Mouse (Mus musculus) CH12.LX (cell line): ENCODE measurements around the gene Amdhd1. TPM values are rescaled to one million over a fixed set of nuclear protein-coding genes. Genes with fewer than 3 reads are reported as not detected.

Experiments
- DNase-seq: peaks from one replicate; pipeline ENCODE4 v3.0.0-alpha.2; 2013; ENCODE audit errors: extremely low read depth
- H3K27ac ChIP-seq: 2 replicates; pipeline ENCODE4 v1.5.1; 2012; ENCODE audit warnings: low read depth, mild to moderate bottlenecking, control low read depth, moderate library complexity; ENCODE audit not compliant: insufficient read depth
- H3K27me3 ChIP-seq: replicated peaks from 2 replicates; pipeline ENCODE3; 2012; ENCODE audit warnings: inconsistent platforms
- H3K36me3 ChIP-seq, 2 experiments: replicated peaks in 1 of 2; 2 replicates each; pipeline versions ENCODE3 to v1.6.1; 2012; ENCODE audit warnings: inconsistent platforms in 1 of 2, low read length in 1 of 2, mild to moderate bottlenecking in 1 of 2, mixed read lengths in 1 of 2, moderate library complexity in 1 of 2; ENCODE audit not compliant: control insufficient read depth in 1 of 2, insufficient read depth in 1 of 2
- H3K4me1 ChIP-seq, 2 experiments: 2 replicates each; pipeline ENCODE4 v1.6.1; 2012; ENCODE audit warnings: inconsistent platforms in 1 of 2, moderate library complexity in 1 of 2; ENCODE audit not compliant: insufficient read depth in 2 of 2, control insufficient read depth in 1 of 2
- H3K4me2 ChIP-seq: 2 replicates; pipeline ENCODE4 v1.6.1; 2012; ENCODE audit warnings: low read depth, mild to moderate bottlenecking, control low read depth; ENCODE audit not compliant: poor library complexity, insufficient read depth, severe bottlenecking
- H3K4me3 ChIP-seq, 3 experiments: fragments of 150-350 bp in 1 of 3; sonication (generic) in 1 of 3; replicated peaks in 1 of 3; 2 replicates each; pipeline versions ENCODE3 to v1.5.1; 2011 to 2012; ENCODE audit warnings: low read depth in 2 of 3, low read length in 2 of 3, mild to moderate bottlenecking in 2 of 3, moderate library complexity in 2 of 3, control low read depth in 1 of 3, improper control_type of control experiment in 1 of 3, inconsistent platforms in 1 of 3, mixed read lengths in 1 of 3; ENCODE audit not compliant: poor library complexity in 1 of 3
- H3K79me2 ChIP-seq: replicated peaks from 2 replicates; pipeline ENCODE4 v1.6.1; 2012; ENCODE audit warnings: mild to moderate bottlenecking, moderate library complexity; ENCODE audit not compliant: control insufficient read depth, poor library complexity, insufficient read depth, severe bottlenecking; ENCODE audit errors: extremely low read depth
- H3K9ac ChIP-seq: 2 replicates; pipeline ENCODE4 v1.6.1; 2012; ENCODE audit warnings: low read depth, mild to moderate bottlenecking, control low read depth, moderate library complexity; ENCODE audit not compliant: insufficient read depth
- H3K9me3 ChIP-seq: replicated peaks from 2 replicates; pipeline ENCODE3; 2012; ENCODE audit warnings: low read length, inconsistent platforms, mixed read lengths
- BHLHE40 ChIP-seq: IDR thresholded peaks from 2 replicates; pipeline ENCODE4 v1.6.1; 2011; ENCODE audit warnings: mild to moderate bottlenecking, low read depth, low read length, improper control_type of control experiment
- CHD1 ChIP-seq: IDR thresholded peaks from 2 replicates; pipeline ENCODE4 v1.6.1; 2012; ENCODE audit warnings: low read depth, low read length, improper control_type of control experiment, inconsistent platforms
- CTCF ChIP-seq, 2 experiments: IDR thresholded peaks in 1 of 2; conservative IDR thresholded peaks in 1 of 2; 2 replicates each; pipeline ENCODE4 v1.5.1; 2011 to 2012; ENCODE audit warnings: low read depth in 2 of 2, low read length in 2 of 2, improper control_type of control experiment in 1 of 2, inconsistent platforms in 1 of 2, mild to moderate bottlenecking in 1 of 2, moderate library complexity in 1 of 2
- ELF1 ChIP-seq: IDR thresholded peaks from 2 replicates; pipeline ENCODE4 v1.6.1; 2014; ENCODE audit warnings: low read depth, mild to moderate bottlenecking, inconsistent platforms, low read length, improper control_type of control experiment
- EP300 ChIP-seq: IDR thresholded peaks from 2 replicates; pipeline ENCODE4 v1.6.1; 2011; ENCODE audit warnings: low read length, improper control_type of control experiment
- GABPA ChIP-seq: IDR thresholded peaks from 2 replicates; pipeline ENCODE4 v1.6.1; 2012; ENCODE audit warnings: low read depth, low read length, improper control_type of control experiment, inconsistent platforms; ENCODE audit not compliant: insufficient replicate concordance
- HCFC1 ChIP-seq: IDR thresholded peaks from 2 replicates; pipeline ENCODE4 v1.6.1; 2012; ENCODE audit warnings: low read depth, mild to moderate bottlenecking, inconsistent platforms, low read length, improper control_type of control experiment
- IRF4 ChIP-seq: IDR thresholded peaks from 2 replicates; pipeline ENCODE4 v1.6.1; 2014; ENCODE audit warnings: low read depth, mild to moderate bottlenecking, inconsistent platforms, low read length, improper control_type of control experiment
- KAT2A ChIP-seq: IDR thresholded peaks from 2 replicates; pipeline ENCODE4 v1.6.1; 2012; ENCODE audit warnings: low read length, improper control_type of control experiment, inconsistent platforms; ENCODE audit not compliant: insufficient replicate concordance
- MAZ ChIP-seq: IDR thresholded peaks from 2 replicates; pipeline ENCODE4 v1.6.1; 2012; ENCODE audit warnings: low read depth, mild to moderate bottlenecking, inconsistent platforms, low read length, improper control_type of control experiment, moderate library complexity
- MEF2A ChIP-seq: IDR thresholded peaks from 2 replicates; pipeline ENCODE4 v1.6.1; 2014; ENCODE audit warnings: low read depth, mild to moderate bottlenecking, inconsistent platforms, low read length, improper control_type of control experiment, borderline replicate concordance
- MXI1 ChIP-seq: IDR thresholded peaks from 2 replicates; pipeline ENCODE4 v1.6.1; 2011; ENCODE audit warnings: mild to moderate bottlenecking, low read depth, low read length, improper control_type of control experiment
- MYC ChIP-seq: IDR thresholded peaks from 2 replicates; pipeline ENCODE4 v1.6.1; 2011; ENCODE audit warnings: low read depth, mild to moderate bottlenecking, improper control_type of control experiment, low read length
- PAX5 ChIP-seq: IDR thresholded peaks from 2 replicates; pipeline ENCODE4 v1.6.1; 2012; ENCODE audit warnings: low read length, inconsistent platforms, mixed read lengths
- POLR2A ChIP-seq: IDR thresholded peaks from 2 replicates; pipeline ENCODE4 v1.6.1; 2011; ENCODE audit warnings: low read depth, mild to moderate bottlenecking, improper control_type of control experiment, low read length
- POLR2AphosphoS2 ChIP-seq: IDR thresholded peaks from 2 replicates; pipeline ENCODE4 v1.6.1; 2011; ENCODE audit warnings: low read depth, low read length, improper control_type of control experiment
- RAD21 ChIP-seq: IDR thresholded peaks from 2 replicates; pipeline ENCODE4 v1.6.1; 2011; ENCODE audit warnings: low read depth, mild to moderate bottlenecking, low read length, improper control_type of control experiment, moderate library complexity
- RCOR1 ChIP-seq: conservative IDR thresholded peaks from 2 replicates; pipeline ENCODE4 v1.6.1; 2012; ENCODE audit warnings: low read depth, mild to moderate bottlenecking, inconsistent platforms, low read length, improper control_type of control experiment
- SIN3A ChIP-seq: IDR thresholded peaks from 2 replicates; pipeline ENCODE4 v1.6.1; 2012; ENCODE audit warnings: low read length, improper control_type of control experiment, inconsistent platforms
- TCF12 ChIP-seq: IDR thresholded peaks from 2 replicates; pipeline ENCODE4 v1.6.1; 2014; ENCODE audit warnings: low read depth, mild to moderate bottlenecking, inconsistent platforms, low read length, improper control_type of control experiment
- USF2 ChIP-seq: conservative IDR thresholded peaks from 2 replicates; pipeline ENCODE4 v1.6.1; 2011; ENCODE audit warnings: low read depth, low read length, improper control_type of control experiment
- ZC3H11A ChIP-seq: IDR thresholded peaks from 2 replicates; pipeline ENCODE4 v1.6.1; 2012; ENCODE audit warnings: low read depth, mild to moderate bottlenecking, inconsistent platforms, low read length, improper control_type of control experiment
- ZMIZ1 ChIP-seq: IDR thresholded peaks from 2 replicates; pipeline ENCODE4 v1.6.1; 2012; ENCODE audit warnings: low read depth, mild to moderate bottlenecking, inconsistent platforms, low read length, improper control_type of control experiment
- ZNF384 ChIP-seq: IDR thresholded peaks from 2 replicates; pipeline ENCODE4 v1.6.1; 2012; ENCODE audit warnings: low read depth, low read length, improper control_type of control experiment, inconsistent platforms
- dilution Hi-C: fragments of 300-500 bp; cut with MboI; formaldehyde crosslinking; loops from 2 replicates; pipeline ENCODE4 v1.14.3; 2020; ENCODE audit warnings: low sequenced_read_pairs; ENCODE audit not compliant: extremely low pct_unique_long_range_greater_than_20kb, extremely low pct_ligation_motif_present
- in situ Hi-C: fragments of 300-500 bp; cut with MboI; formaldehyde crosslinking; loops from 3 replicates; pipeline ENCODE4 v1.14.3; 2019; ENCODE audit warnings: low sequenced_read_pairs, low pct_ligation_motif_present, low pct_unique_long_range_greater_than_20kb, mixed read lengths
- polyA plus RNA-seq: library from polyadenylated mRNA; unstranded; fragments of >175 nt; gene quantifications from 2 replicates; pipeline ENCODE4 v1.2.1, GENCODE M21; 2012; ENCODE audit warnings: low read depth; ENCODE audit not compliant: insufficient read length
- total RNA-seq, 2 experiments: library from RNA; depleted of rRNA; stranded (reverse); fragments of 300-350 nt in 1 of 2; fragments of >200 nt in 1 of 2; gene quantifications; 2 replicates each; pipeline ENCODE4 v1.2.3; 2012 to 2014

The Amdhd1 gene
- total and polyA plus RNA-seq, 3 experiments, result 2.3 to 8.4 (median 3.3) TPM

- no peaks in the 10 kb centered on the region for H3K79me2 ChIP-seq
- H3K27me3 ChIP-seq, result no peaks in the 10 kb centered on the region
- H3K4me2 ChIP-seq, result no peak overlapping the region
- TF ChIP-seq KAT2A (no peak), CTCF (conservative IDR thresholded peaks at IDR 0.05 in 1 of 2, IDR thresholded peaks at IDR 0.05 in 1 of 2; ENCODE audit: low read depth in 2 of 2, low read length in 2 of 2) (no peak), ZC3H11A (no peak), MEF2A (no peak), BHLHE40 (no peak), POLR2A (no peak), POLR2AphosphoS2 (no peak)
- in situ Hi-C loops, result loop anchor here (5.0 to 25.0 kb wide), 4 partner anchors 33 to 513 kb away; partner anchors contain the start of genes Amdhd1 and Ccdc38
- H3K4me1 ChIP-seq, result peaks cover 16 to 26% of the 10 kb centered on the region in 2 experiments
- no peak overlapping the region for H3K9ac ChIP-seq
- H3K4me3 ChIP-seq, result no peak overlapping the region
- DNase-seq, result no peak
- H3K9me3 ChIP-seq, result no peaks in the 10 kb centered on the region
- H3K27ac ChIP-seq, result no peak overlapping the region
- peaks cover 3 to 51% of the 10 kb centered on the region in 2 experiments for H3K36me3 ChIP-seq
- dilution Hi-C loops, result no loop called here
Observed at GRCm38 (mm10) chr10:93574966-93575365, 35.1 kb upstream of the Amdhd1 start.

GRCm38 (mm10) chr10:93572209-93572608 is 32.4 kb upstream of the Amdhd1 start:
- dilution Hi-C loops, result no loop called here
- TF ChIP-seq CTCF (conservative IDR thresholded peaks at IDR 0.05 in 1 of 2, IDR thresholded peaks at IDR 0.05 in 1 of 2; ENCODE audit: low read depth in 2 of 2, low read length in 2 of 2) (peak in 1 of 2 experiments; percentile 31; a peak in 1 of 4 replicates), ZNF384 (peak; percentile 83), ZMIZ1 (no peak)
- Histone ChIP-seq H3K36me3 (peaks cover 0 to 48% of the 10 kb centered on the region in 2 experiments), H3K4me1 (peaks cover 13 to 21% of the 10 kb centered on the region in 2 experiments), H3K4me3 (no peak overlapping the region), H3K9me3 (no peaks in the 10 kb centered on the region), H3K27ac (no peak overlapping the region), H3K4me2 (no peak overlapping the region), H3K27me3 (no peaks in the 10 kb centered on the region), H3K9ac (no peak overlapping the region), H3K79me2 (no peaks in the 10 kb centered on the region)
- DNase-seq, result no peak
- in situ Hi-C loops, result loop anchor here (25.0 kb wide), 1 partner anchor 285 kb away; no protein-coding TSS in a partner anchor

GRCm38 (mm10) chr10:93568671-93569070 is 28.8 kb upstream of the Amdhd1 start:
- no peak overlapping the region for H3K4me3 ChIP-seq
- DNase-seq, result no peak
- H3K36me3 ChIP-seq, result peaks cover 0 to 47% of the 10 kb centered on the region in 2 experiments
- no peak overlapping the region for H3K9ac ChIP-seq
- dilution Hi-C loops, result no loop called here
- H3K4me1 ChIP-seq, result peaks cover 0 to 5% of the 10 kb centered on the region in 2 experiments; a peak in 2 of 4 replicates
- in situ Hi-C loops, result loop anchor here (25.0 kb wide), 1 partner anchor 281 kb away; no protein-coding TSS in a partner anchor
- no peaks in the 10 kb centered on the region for H3K27me3 ChIP-seq
- no peak overlapping the region for H3K4me2 ChIP-seq
- no peaks in the 10 kb centered on the region for H3K79me2 ChIP-seq
- H3K9me3 ChIP-seq, result no peaks in the 10 kb centered on the region
- TF ChIP-seq EP300 (no peak), TCF12 (no peak), BHLHE40 (no peak), MXI1 (no peak), CHD1 (no peak), PAX5 (no peak), GABPA (no peak), RCOR1 (no peak), IRF4 (no peak), RAD21 (no peak), USF2 (no peak), SIN3A (no peak), HCFC1 (no peak), ELF1 (no peak), MAZ (no peak), MYC (no peak)
- no peak overlapping the region for H3K27ac ChIP-seq
